Mouse (Mus musculus) layer of hippocampus, adult 8-10 months (tissue): ENCODE data around the gene Nnmt. TPM values are rescaled to one million over a fixed set of nuclear protein-coding genes. Genes with fewer than 3 reads are reported as not detected.

ENCODE experiments used
- DNase-seq, 2 experiments: peaks; one replicate each; pipeline ENCODE4 v3.0.0; 2022; ENCODE audit warnings: low spot score in 2 of 2
- total RNA-seq, 4 experiments: library from RNA; stranded (reverse); gene quantifications; 2 replicates each; pipeline ENCODE4 v1.2.4; 2022

Nnmt gene
- total RNA-seq, 4 experiments from 2014 or later: 1.5 to 2.9 (median 2.6) TPM

- DNase-seq: peak in 1 of 2 experiments; percentile 47
Measured at GRCm38 (mm10) chr9:48559482-48560139, 45.3 kb downstream of the Nnmt start.

GRCm38 (mm10) chr9:48558637-48559036 lies 46.3 kb downstream of the Nnmt start:
- no peak for DNase-seq

- no peak for DNase-seq
Measured at GRCm38 (mm10) chr9:48549056-48549455, 55.9 kb downstream of the Nnmt start.

DNA sequence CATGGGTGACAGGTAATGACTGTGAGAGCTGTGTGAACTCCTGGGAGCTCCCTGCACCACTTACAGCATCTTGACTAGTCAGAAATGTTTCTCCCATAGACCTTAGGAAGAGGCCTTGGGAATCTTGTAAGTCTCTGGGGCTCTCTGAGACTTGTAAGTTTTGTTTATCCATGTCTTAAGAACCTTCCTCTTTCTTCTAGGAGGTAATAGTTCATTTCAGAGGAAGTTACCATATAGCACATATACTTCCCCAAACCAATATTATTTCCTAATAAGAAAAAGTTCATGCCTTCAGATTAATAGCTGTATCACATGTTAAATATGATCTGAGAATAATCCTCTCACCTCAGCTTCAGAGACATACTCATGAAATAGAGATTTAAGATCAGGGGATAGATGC lies 57.7 kb downstream of the Nnmt start:
- no peak for DNase-seq

Other genes starting within 250 kb of the Nnmt start
- gene Rexo2, start 124.5 kb downstream of the Nnmt start, total RNA-seq: 100 to 1,000 TPM in 3 of 4 experiments, 10 to 100 TPM in 1; 88.7 to 109 (median 102) TPM
- gene Rbm7, start 109.9 kb downstream of the Nnmt start, total RNA-seq: 10 to 100 TPM; 35.8 to 39.7 (median 37.2) TPM
- 10 to 100 TPM; 10.2 to 17.4 (median 11.0) TPM for gene Gm5617, start 109.7 kb downstream of the Nnmt start, total RNA-seq
- 100 to 1,000 TPM; 118 to 146 (median 137) TPM for gene Zbtb16, start 231.1 kb upstream of the Nnmt start, total RNA-seq